8 mouse cellular contexts compared by ENCODE assay signal in the genomic region with DNA sequence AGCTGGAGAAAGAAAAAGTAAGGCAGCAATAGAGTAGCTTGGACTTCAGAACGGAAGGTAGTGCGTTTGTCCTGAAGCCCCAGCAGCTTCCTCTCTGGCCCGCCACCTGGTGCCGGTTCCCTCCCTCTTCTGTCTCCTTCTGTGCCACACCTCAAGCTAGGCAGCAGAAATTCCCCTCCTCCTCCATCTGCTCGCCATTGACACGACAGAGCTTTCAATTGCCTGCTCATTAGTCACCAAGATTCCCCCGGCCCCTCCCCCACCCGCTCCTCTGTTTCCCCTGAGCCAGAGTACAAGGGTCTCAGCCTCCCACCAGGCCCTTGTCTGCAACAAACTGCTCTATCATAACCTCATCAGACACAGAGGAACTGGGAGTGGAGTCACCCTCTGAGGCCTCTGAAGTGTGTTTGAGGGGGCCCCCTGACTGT. TPM values are rescaled to one million over a fixed set of nuclear protein-coding genes. Genes with fewer than 3 reads are reported as not detected.
A peak's percentile ranks its signal among the peaks of the same experiment; 100 is the strongest.
DNase-seq lines count a peak whose midpoint lies in the region; ATAC-seq and TF ChIP-seq lines count a peak whose summit lies in the region.

No protein-coding gene starts in this region.

- H3K9me3 ChIP-seq in hindbrain, postnatal 0 days (ENCODE audit: low read length) = no peaks in the 10 kb centered on the region

- no peak overlapping the region for H3K4me3 ChIP-seq in hindbrain, postnatal 0 days (ENCODE audit: low read length)

- no peak overlapping the region for H3K9ac ChIP-seq in hindbrain, postnatal 0 days (replicated peaks; ENCODE audit: low read length)

- ATAC-seq in cerebellum, adult (ENCODE audit: insufficient number of reproducible peaks, low FRiP score, low TSS enrichment) = no peak
- ATAC-seq in hindbrain, postnatal 0 days = peak; percentile 49; the same call in 1 of the 2 replicates
- ATAC-seq in megakaryocyte progenitor cell, adult 5-6 weeks (replicated peaks; ENCODE audit: poor library complexity) = peak; percentile 39; the same call in 1 of the 2 replicates

- H3K4me1 ChIP-seq in hindbrain, postnatal 0 days (ENCODE audit: insufficient read depth, low read length) = peaks cover 5% of the 10 kb centered on the region; the same call in 1 of the 2 replicates

- peak; percentile 57 to 61 for DNase-seq in cerebellum, postnatal 10 days
- peak; percentile 37 for DNase-seq in c-Kit-positive CD71-negative TER-119-negative erythroid progenitor cells, embryonic 14.5 days (ENCODE audit: low read depth)
- DNase-seq in hindbrain, postnatal 0 days (ENCODE audit: low spot score) = no peak
- DNase-seq in thymus, postnatal 4 days = peak; percentile 69
- no peak for DNase-seq in layer of hippocampus, postnatal 10 days (ENCODE audit: low spot score in 2 of 2)
- no peak for DNase-seq in right cerebral cortex, postnatal 10 days (ENCODE audit: low spot score in 2 of 2)

- TF ChIP-seq CTCF in hindbrain, postnatal 0 days (IDR thresholded peaks at IDR 0.05; ENCODE audit: low read depth) = no peak

- H3K27ac ChIP-seq in hindbrain, postnatal 0 days = no peak overlapping the region

- no peaks in the 10 kb centered on the region for H3K36me3 ChIP-seq in hindbrain, postnatal 0 days (ENCODE audit: insufficient read depth, low read length)

- H3K4me2 ChIP-seq in hindbrain, postnatal 0 days (ENCODE audit: low read depth, low read length) = no peak overlapping the region

- H3K27me3 ChIP-seq in hindbrain, postnatal 0 days (ENCODE audit: insufficient read depth, low read length) = no peaks in the 10 kb centered on the region

- WGBS in hindbrain, postnatal 0 days = 11% methylated on average over 8 of the region's 8 CpGs

RNA-seq across cellular contexts. Expression of a gene that starts 48.1 kb away (rescaled TPM):
- total RNA-seq in hindbrain, postnatal 0 days (2014; rRNA removed) = not detected in 2 replicates
- not detected in 2 replicates for polyA plus RNA-seq in hindbrain, postnatal 0 days (2015; fragmentation: Nextera tagmentation; extraction: Ambion mirVana)
- total RNA-seq in megakaryocyte progenitor cell, adult 5-6 weeks (2015) = not detected in 2 replicates
- not detected in 2 replicates for total RNA-seq in megakaryocyte progenitor cell, adult 5-6 weeks (2017)
- total RNA-seq in layer of hippocampus, postnatal 10 days (2021) = not detected

Comparison
In these comparisons a context has a peak if more than half of its experiments do, and no peak if none do; other contexts are left out.
1. DNase-seq: peak in cerebellum, postnatal 10 days (2 of 2), c-Kit-positive CD71-negative TER-119-negative erythroid progenitor cells, embryonic 14.5 days (single experiment) and thymus, postnatal 4 days (single experiment); none in hindbrain, postnatal 0 days (single experiment), layer of hippocampus, postnatal 10 days (0 of 2) and right cerebral cortex, postnatal 10 days (0 of 2).